Mouse (Mus musculus): ENCODE data around the gene Lrig1.
A peak's percentile ranks its signal among the peaks of the same experiment; 100 is the strongest.

Gene Lrig1

DNA sequence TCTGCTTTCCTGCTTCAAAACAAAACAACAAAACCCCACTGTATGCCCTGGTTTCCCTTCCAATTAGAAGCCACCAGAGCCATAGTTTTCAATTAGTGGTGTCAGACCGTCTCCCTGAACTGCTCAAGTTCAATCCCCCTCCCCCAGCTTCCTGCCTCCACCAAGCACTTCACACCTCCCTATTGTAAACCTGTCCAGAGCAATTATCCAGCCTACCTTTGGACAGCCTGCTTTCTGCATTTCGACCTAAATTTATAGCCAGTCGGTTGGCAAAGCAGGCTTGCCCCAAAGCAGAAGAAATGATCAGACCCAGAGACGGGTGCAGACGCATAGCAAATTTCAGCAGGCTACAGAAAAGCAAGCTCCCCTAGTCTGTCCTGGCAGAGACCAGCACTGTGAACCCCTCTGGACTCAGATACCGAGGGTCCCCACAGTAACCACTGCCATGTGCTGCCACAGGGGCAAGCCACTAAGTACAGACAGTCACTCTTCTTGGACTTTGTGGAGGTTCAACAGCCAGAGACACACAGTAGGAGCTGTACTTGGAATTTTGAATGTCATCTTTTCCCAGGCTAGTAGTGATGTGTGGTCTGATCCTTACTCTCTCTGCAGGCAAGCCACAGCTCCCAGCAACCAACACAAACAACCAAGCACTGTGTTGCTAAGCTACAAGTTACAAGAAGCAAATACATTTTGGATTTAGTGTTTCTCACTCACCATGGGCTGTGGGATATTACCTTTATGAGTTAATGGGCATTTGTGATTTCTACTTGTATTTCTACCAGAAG is 21.4 kb downstream of the Lrig1 start:
- DNase-seq (ENCODE audit: extremely low read depth, insufficient read length, low spot score): no peak

DNA sequence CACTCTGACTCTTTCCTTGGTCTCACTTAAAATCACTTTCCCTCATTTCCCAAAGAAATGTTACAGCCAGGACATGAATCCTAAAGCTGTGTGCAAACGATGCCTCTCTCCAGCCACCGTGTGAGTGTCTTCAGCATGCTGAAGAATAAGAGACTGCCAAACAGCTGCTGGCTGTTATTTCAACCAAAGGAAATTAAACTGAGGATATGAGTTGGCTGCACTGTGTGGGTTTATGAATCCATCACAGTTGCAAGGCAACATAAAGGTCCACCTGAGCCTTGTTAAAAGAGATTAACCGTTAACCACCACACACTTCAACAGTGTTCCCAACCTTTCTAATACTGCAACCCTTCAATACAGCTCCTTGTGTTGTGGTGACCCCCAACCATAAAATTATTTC is 22.5 kb downstream of the Lrig1 start:
- no peak for DNase-seq (ENCODE audit: extremely low read depth, insufficient read length, low spot score)

DNA sequence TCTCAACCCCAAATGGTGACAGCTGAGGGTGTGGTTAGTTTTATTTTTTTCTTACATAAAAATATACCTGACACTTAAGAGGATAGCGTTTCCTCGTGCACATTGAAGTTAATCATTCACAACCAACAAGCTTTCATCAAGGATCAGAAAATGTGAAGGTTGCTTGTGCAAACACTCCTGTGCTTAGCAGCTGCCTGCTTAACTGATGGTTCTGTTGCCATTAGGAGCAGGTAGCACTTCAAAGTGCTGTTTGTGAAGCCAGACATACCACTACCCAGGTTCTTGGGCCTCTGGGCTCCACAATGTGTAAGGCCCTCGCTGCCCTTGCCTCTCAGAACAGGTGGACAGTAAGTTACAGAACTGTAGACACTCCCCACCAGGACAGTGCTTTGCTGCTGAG is 23.1 kb downstream of the Lrig1 start:
- DNase-seq (ENCODE audit: extremely low read depth, insufficient read length, low spot score): no peak

DNA sequence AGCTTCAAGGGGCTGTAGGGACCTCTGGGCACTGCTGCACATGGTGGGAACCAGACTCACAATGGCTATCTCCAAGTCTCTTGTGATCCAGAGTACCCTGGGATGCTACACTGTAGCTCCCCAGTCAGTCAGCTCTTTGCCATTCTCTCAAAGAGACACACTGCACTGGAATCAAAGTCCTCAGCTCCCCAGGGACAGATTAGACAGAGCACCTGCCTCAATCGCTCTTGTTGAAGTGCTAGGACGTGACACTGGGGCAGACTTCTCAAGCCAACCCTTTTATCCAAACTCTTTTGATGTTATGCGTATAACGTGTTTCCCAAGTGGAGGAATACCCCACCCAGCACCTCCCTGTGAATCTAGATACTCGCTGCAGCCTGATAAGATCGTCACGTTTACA is 23.7 kb downstream of the Lrig1 start:
- DNase-seq (ENCODE audit: extremely low read depth, insufficient read length, low spot score): no peak

DNA sequence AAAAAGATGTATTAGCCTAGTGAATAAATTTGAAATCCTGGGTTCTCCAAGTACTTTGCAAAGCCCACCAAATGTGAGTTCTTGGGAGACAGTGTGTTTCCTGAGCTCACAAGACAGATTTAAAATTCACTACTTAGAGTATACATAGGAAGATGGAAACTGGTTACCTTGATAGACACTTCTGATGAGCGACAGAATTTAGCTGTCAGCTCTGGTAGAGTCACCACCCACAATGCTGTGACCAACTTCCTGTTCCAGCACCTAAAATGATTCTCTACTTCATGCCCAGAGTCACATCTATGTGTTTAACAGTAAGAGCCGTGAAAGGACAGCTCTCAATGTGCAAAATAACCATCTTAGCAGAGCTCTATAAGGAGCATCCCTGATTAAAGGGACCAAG is 27.5 kb downstream of the Lrig1 start:
- DNase-seq (ENCODE audit: extremely low read depth, insufficient read length, low spot score): no peak

DNA sequence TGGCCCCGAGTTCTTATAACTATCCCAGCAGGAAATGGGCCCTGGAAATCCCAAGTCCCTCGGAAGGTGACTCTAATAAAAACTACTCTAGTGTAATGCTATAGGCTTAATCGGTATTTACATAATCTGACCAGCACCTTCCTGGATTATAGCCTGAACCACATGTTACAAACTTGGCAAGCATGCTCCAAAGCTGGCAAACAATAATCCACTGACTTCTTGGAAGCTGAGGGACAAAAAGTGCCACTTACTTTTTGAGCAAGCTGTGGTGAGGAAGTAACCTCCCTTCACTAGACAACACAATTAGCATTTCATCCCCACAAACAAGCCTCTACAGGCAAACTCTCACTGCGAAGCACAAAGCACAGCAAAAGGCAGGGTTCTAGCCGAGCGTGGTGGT is 30.6 kb downstream of the Lrig1 start:
- no peak for DNase-seq (ENCODE audit: extremely low read depth, insufficient read length, low spot score)

DNA sequence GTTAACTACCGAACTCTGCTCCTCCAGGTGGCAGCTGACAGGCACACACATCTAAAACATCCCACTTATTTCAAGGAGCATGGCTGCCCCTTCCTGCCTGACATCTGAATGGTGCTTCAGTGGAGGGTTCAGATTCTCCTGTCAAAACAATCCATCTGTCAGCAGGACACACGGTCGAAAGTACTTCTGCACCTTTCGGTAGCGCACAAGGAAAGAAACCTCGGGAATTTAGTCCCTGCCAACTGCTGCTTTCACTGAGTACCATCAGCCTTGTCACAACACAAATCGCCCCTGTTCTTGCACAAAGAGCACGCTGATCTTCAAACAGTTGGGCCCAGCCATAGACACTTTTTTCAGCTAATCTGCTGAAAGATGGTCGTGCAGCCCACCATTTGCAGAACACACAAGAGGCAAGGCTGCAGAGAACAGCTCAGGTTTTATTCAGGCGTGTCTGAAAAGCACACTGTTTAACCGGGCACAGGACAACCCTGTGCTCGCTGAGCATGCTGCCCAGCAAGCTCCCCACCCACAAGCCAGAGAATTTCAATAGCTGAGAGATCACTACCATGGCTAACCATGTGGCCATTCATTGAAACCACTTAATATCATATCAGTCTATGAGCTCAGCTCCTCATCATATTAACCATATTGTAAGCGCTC is 31.6 kb downstream of the Lrig1 start:
- no peak for DNase-seq (ENCODE audit: extremely low read depth, insufficient read length, low spot score)

DNA sequence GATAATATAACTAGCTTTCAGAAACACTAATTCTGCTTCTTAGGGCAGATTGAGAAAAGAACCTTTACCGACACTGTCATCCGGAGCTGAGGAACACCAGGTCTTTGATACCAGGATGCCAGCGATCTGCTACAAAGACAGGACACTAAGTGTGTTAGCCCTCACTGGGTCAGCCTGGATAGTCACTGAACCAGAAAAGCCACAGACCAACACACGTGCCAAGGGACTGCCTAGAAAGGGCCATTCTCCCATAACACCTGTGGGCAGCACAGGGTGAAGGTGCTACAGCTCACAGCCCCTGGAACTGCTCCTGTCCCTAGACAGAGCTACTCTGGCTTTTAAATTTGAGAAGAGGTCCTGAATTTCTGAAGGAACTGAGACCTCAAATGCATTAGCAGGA is 32.8 kb downstream of the Lrig1 start:
- no peak for DNase-seq (ENCODE audit: extremely low read depth, insufficient read length, low spot score)

DNA sequence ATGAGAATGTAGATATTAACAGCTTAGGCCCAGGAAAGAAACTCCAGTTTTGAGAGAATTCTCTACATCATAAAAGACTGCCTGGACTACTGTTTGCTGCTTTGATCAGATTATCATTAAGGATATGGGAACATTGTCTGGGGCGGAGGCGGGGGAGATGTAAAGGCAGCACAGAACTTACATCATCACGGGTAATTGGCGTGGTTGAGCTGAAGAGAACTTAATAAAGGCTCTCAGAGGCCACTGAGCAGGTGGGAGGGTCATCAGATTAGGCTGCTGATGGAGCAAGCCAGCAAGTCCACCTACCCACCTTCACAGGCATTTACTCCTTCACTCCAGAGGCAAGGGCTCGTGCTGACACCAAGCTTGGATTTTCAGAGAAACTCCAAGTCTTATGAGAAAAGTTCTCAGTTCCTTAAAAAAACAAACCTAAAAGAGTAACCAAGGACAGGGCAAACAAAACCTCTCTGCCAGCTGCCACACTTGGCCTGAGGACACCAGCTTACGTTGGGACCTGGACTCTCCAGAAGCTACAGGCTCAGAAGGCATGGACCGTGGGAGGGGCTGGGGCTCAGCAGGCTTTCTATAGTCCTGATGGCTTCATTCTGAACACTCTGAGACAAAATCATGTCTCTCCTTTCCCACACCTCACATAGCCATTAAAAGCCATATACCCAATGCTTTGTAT is 33.4 kb downstream of the Lrig1 start:
- no peak for DNase-seq (ENCODE audit: extremely low read depth, insufficient read length, low spot score)

DNA sequence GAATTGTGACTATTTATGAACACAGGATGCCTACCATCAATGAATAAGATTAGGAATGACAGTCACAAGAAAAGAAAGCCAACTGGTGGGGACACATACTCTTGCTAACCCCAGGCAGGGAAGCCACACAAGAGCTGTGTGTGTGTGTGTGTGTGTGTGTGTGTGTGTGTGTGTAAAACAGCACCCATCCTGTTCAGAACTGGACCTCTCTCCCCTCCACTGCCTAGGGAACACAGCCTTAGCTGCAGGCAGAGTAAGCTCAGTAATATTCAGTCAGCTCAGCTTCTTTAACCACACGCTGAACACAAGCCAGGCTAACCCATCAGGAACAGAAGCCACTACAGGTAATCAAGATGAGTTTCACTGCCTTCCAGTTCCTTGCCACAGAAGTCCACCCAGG is 34.3 kb downstream of the Lrig1 start:
- no peak for DNase-seq (ENCODE audit: extremely low read depth, insufficient read length, low spot score)

DNA sequence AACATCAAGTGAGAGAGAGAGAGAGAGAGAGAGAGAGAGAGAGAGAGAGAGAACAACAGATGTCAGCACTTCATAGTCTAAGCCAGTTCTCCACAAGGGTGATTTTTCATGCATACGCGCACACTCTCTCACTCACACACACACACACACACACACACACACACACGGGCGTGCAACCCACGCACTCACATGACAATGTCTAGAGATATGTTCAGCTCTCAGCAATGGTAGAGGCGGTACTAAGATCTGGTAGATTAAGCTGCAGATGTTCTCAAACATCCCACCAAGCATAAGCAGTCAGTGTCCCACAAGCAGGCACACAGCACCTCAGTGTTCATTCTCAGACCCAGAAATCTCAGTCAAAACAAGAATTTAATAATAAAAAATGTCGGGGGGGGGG is 34.7 kb downstream of the Lrig1 start:
- DNase-seq (ENCODE audit: extremely low read depth, insufficient read length, low spot score): no peak

DNA sequence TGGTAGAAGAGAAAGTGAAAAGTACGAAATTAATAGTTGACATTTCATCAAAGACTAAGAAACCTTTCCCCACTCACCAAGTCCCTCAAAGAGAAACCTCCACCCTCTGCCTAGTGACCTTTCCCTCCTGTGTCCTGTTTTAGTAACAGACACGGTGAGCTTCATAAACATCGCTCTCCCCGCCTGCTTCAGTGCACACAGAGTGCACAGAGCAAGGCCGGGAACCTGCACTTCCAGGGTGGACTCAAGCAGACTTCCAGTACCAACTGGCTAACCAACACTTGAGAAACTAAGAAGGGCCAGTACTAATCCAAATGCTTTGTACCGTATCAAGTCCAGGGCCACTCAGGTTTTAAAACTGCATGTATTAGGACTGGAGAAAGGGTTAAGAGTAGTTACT is 36.0 kb downstream of the Lrig1 start:
- no peak for DNase-seq (ENCODE audit: extremely low read depth, insufficient read length, low spot score)

DNA sequence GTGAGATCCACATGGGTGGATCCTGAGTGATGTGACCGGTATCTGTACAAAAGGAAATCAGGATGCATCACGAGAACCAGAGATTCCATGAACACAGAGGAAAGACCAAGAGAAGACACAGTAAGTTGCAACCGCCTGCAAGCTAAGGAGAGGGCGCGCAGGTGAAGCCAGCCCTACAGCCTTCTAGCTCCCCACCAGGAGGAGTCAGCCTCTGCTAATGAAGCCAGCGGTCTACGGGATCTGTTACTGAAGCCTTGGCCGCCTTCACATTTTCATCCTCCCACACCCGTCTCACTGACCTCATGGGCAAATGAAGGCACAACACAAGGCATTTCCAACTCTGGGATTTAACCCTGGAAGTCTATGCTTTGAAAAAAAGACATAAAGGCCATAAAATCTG is 38.0 kb downstream of the Lrig1 start:
- no peak for DNase-seq (ENCODE audit: extremely low read depth, insufficient read length, low spot score)

DNA sequence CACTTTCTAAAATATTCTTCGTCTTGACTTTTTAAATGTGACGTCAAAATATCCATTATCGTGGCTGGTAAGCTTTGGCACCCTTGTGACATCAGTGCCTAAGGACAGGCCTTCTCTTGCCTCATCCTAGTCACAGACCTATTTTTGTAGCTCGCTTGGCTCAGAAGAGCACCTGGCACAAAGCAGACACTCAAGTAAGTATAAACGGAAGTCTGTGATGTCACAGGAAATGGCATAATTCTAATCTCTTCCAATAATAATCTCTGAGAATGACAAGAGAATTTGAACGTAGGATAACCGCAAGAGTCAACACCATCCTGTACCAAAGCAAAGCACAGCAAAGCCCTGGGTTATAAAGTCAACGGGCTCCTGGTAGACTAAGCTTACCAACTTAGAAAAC is 38.6 kb downstream of the Lrig1 start:
- DNase-seq (ENCODE audit: extremely low read depth, insufficient read length, low spot score): no peak

DNA sequence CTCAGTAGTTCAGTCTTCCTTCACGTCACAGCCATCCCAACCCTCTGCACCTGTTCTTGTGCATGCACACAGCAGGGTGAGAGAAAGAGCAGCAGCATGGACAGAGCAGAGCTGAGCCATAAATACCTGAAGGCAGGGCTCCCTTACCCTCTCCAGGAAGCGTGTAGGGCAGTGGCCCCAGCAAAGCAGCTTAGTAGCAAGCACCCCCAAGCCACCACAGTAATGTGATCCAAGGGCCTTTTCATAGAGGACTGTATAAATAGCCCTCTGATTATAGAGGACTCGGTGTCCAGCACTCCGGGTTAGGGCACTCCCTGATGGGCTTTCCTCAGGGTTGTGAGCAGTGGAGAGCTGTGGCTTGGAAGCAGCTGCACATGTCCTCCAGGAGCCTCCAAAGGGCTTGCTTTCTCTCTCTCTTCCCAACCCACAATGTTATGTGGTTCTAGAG is 40.0 kb downstream of the Lrig1 start:
- no peak for DNase-seq (ENCODE audit: extremely low read depth, insufficient read length, low spot score)

DNA sequence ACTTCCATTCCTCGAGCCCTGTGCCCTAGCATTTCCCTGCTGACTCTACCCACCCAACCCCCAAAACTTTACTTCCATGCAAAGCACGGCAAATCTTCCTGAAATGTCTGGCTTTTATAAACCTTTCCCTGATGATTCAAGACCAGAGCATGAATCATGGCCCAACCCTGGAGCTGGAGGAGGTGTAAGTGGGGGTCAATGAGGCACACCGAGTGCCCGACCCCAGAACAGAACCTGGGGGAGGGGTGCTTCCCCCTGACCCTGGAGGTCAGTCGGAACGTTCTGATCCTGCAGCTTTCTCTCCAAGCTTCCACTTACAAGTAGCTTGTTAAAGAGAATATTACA is 41.9 kb downstream of the Lrig1 start:
- peak; percentile 64 for DNase-seq (ENCODE audit: extremely low read depth, insufficient read length, low spot score)

DNA sequence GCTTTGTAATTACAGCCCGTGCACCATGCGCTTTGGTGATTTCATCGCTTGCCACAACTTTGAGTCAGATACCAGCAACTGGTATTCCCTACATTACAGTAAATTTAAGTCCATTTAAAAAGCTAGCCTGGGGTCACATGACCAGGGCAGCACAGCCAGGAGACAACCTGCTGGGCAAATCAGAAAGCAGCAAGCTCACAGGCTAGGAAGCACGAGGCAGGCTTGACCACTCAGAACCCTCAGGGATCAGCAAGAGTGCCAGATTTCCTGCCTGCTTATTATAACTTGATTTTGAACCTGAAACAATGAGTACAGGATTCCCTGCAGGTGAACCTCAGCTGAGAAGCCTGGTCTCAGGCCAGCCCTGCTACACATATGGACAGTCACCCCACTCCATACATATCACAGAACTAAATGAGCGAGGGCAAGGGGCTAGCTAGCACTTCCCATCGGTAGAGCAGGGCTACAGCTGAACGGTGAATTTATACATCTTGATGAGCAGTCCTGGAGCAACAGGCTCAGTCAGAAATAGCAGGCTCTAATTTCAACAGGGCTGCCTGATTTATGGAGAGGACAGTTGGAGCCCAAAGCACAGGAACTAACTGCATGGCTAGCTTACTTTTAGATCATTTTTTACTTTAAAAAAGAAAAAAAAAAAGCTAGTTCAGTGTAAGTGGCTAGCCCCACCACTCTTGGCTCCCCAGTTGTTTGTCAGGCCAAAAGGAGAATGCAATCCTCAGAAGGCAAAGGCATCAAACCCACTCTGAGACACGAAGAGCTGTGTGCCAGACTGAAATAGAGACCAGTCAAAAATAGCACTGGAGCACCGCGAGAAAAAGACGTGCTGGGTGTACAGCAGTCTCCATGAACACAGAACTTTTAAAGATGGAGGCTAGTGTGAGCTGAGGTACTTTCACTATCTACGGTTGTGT is 42.5 kb downstream of the Lrig1 start:
- DNase-seq (ENCODE audit: extremely low read depth, insufficient read length, low spot score): no peak

DNA sequence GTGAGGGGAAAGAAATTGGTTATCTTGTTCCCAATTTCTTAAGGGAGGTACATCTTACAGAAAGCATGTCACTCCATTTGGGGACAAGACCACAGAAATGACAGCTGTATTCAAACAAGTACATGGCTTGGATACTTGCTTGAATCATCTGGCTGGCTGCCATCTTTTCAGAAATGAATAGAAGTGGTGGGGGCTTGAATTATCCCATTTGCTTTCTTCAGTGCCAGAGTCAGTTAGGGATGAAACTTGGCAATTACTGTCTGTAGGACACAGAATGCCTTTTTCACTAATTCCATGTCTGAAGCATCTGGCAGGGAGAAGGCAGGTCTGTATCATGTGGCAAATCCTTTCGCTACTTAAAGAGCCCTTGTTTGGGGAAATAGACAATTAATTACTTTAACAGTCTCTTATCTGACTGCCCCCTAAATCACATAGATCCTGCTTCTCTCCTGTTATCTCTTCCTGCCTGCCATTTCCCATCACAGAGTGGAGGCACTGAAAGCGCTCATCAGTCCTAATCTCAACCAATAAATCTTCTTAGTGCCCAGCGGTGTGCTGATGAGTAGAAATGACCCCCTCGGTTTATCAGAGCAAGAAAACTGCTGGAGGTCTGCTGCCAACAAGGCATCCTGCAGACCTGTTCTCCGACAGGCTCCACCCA is 44.0 kb downstream of the Lrig1 start:
- DNase-seq (ENCODE audit: extremely low read depth, insufficient read length, low spot score): no peak

DNA sequence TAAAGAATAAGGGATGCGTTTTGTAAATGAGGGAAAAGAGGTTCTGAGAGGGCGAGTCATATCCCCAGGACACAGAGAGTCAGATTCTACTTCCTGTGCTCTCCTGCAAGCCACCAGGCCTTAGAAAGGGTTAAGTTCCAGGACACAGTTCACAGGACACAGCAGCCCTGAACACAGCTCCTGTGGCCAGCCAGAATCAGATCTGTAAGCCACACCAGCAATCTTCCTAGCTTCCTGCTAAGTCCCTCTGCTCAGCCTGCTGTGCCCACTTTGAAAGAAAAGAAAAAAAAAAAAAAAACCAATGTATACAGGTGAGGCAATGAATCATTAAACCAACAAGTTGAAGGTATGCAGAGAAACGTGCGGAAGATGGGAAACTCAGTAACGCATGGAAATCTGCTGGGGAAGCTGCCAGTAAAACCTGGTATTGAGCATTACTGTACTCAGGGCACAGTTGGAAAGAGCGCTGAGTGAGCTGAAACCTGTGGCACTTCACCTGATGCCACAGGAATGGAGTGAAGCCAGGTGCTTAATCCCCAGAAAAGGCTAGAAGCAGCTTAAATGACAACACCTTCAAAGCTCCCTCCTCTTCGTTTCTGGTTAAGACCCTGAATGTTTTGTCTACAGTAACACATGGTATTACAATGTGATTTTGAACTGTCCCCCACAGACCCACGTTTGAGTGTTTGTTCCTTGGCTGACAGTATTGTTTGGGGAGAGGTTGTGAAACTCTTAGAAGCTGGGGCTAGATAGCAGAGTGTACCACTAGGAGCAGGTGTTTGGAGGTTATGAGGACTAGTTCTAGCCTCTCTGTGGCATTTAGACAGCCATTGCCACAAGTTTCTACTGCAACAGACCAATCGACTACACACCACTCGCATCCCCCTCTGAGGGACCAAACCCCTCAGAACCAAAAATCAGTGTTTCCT is 46.3 kb downstream of the Lrig1 start:
- no peak for DNase-seq (ENCODE audit: extremely low read depth, insufficient read length, low spot score)

Data from 3134 (cell line).